Mouse (Mus musculus): ENCODE results near the gene Wdr62.

GRCm38 (mm10) chr7:30205383-30205782 is 74.8 kb downstream of the Wdr62 start:
- TF ChIP-seq CTCF (IDR thresholded peaks at IDR 0.05; ENCODE audit: low read depth, low read length) = peak; percentile 78
- no peak for TF ChIP-seq GATA1 (IDR thresholded peaks at IDR 0.05; ENCODE audit: borderline replicate concordance, low read length)
- no peak for TF ChIP-seq POLR2AphosphoS5 (IDR thresholded peaks at IDR 0.05; ENCODE audit: insufficient replicate concordance, low read depth, low read length)
- no peak for TF ChIP-seq TAL1 (conservative IDR thresholded peaks at IDR 0.05; ENCODE audit: low read depth, low read length)
- TF ChIP-seq GATA2 (IDR thresholded peaks at IDR 0.05; ENCODE audit: borderline replicate concordance, low read depth, low read length) = no peak
